Mouse (Mus musculus) MEL (cell line): ENCODE data around the gene Kalrn. TPM values are rescaled to one million over a fixed set of nuclear protein-coding genes. Genes with fewer than 3 reads are reported as not detected.

Source experiments
- DNase-seq: peaks from one replicate; pipeline ENCODE4 v3.0.0; 2011; ENCODE audit warnings: low read depth, low spot score
- H3K27ac ChIP-seq: 2 replicates; pipeline ENCODE4 v1.5.1; 2012; ENCODE audit warnings: low read depth, mild to moderate bottlenecking, control low read depth, low read length, moderate library complexity; ENCODE audit not compliant: control insufficient read depth
- H3K27me3 ChIP-seq, 2 experiments: fragments of 150-350 bp in 1 of 2; sonication (generic) in 1 of 2; 2 replicates each; pipeline ENCODE4 v1.6.1; 2012; ENCODE audit warnings: low read length in 2 of 2, mild to moderate bottlenecking in 2 of 2, improper control_type of control experiment in 1 of 2, moderate library complexity in 1 of 2; ENCODE audit not compliant: insufficient read depth in 2 of 2, control insufficient read depth in 1 of 2
- H3K36me3 ChIP-seq, 2 experiments: 2 replicates each; pipeline ENCODE4 v1.6.1; 2012 to 2014; ENCODE audit warnings: low read length in 2 of 2, improper control_type of control experiment in 1 of 2, inconsistent platforms in 1 of 2, mild to moderate bottlenecking in 1 of 2; ENCODE audit not compliant: insufficient read depth in 2 of 2, control insufficient read depth in 1 of 2
- H3K4me1 ChIP-seq, 2 experiments: fragments of 150-350 bp in 1 of 2; sonication (generic) in 1 of 2; 2 replicates each; pipeline ENCODE4 v1.6.1; 2012; ENCODE audit warnings: low read length in 2 of 2, improper control_type of control experiment in 1 of 2, mild to moderate bottlenecking in 1 of 2; ENCODE audit not compliant: insufficient read depth in 2 of 2, control insufficient read depth in 1 of 2
- H3K4me3 ChIP-seq, 2 experiments: fragments of 150-350 bp in 1 of 2; sonication (generic) in 1 of 2; 2 replicates each; pipeline ENCODE4 v1.5.1; 2012; ENCODE audit warnings: low read depth in 2 of 2, low read length in 2 of 2, mild to moderate bottlenecking in 2 of 2, moderate library complexity in 2 of 2, control low read depth in 1 of 2, improper control_type of control experiment in 1 of 2; ENCODE audit not compliant: control insufficient read depth in 1 of 2, insufficient read depth in 1 of 2
- H3K79me2 ChIP-seq: 2 replicates; pipeline ENCODE4 v1.6.1; 2012; ENCODE audit warnings: mild to moderate bottlenecking, low read length, moderate library complexity; ENCODE audit not compliant: control insufficient read depth, poor library complexity, insufficient read depth
- H3K9ac ChIP-seq: 2 replicates; pipeline ENCODE4 v1.6.1; 2012; ENCODE audit warnings: low read depth, mild to moderate bottlenecking, control low read depth, low read length, moderate library complexity; ENCODE audit not compliant: control insufficient read depth, poor library complexity, severe bottlenecking
- H3K9me3 ChIP-seq: fragments of 150-350 bp; sonication (generic); replicated peaks from 2 replicates; pipeline ENCODE4 v1.6.1; 2012; ENCODE audit warnings: mild to moderate bottlenecking, low read length, improper control_type of control experiment, moderate library complexity; ENCODE audit not compliant: insufficient read depth
- BHLHE40 ChIP-seq: IDR thresholded peaks from 2 replicates; pipeline ENCODE4 v1.6.1; 2012; ENCODE audit warnings: low read depth, mild to moderate bottlenecking, inconsistent platforms, low read length, improper control_type of control experiment, borderline replicate concordance
- CHD1 ChIP-seq: IDR thresholded peaks from 2 replicates; pipeline ENCODE4 v1.6.1; 2012; ENCODE audit warnings: low read depth, mild to moderate bottlenecking, inconsistent platforms, low read length, improper control_type of control experiment
- E2F4 ChIP-seq: IDR thresholded peaks from 2 replicates; pipeline ENCODE4 v1.6.1; 2011; ENCODE audit warnings: low read depth, low read length, improper control_type of control experiment, borderline replicate concordance
- GABPA ChIP-seq: IDR thresholded peaks from 2 replicates; pipeline ENCODE4 v1.6.1; 2012; ENCODE audit warnings: low read depth, mild to moderate bottlenecking, inconsistent platforms, low read length, improper control_type of control experiment, moderate library complexity
- JUND ChIP-seq: IDR thresholded peaks from 2 replicates; pipeline ENCODE4 v1.6.1; 2011; ENCODE audit warnings: low read depth, mild to moderate bottlenecking, improper control_type of control experiment, low read length
- KAT2A ChIP-seq: conservative IDR thresholded peaks from 2 replicates; pipeline ENCODE4 v1.6.1; 2012; ENCODE audit warnings: low read depth, low read length, improper control_type of control experiment, inconsistent platforms
- MAFK ChIP-seq: IDR thresholded peaks from 2 replicates; pipeline ENCODE4 v1.6.1; 2011; ENCODE audit warnings: low read depth, mild to moderate bottlenecking, low read length, improper control_type of control experiment, borderline replicate concordance
- MAZ ChIP-seq: IDR thresholded peaks from 2 replicates; pipeline ENCODE4 v1.6.1; 2012; ENCODE audit warnings: low read depth, mild to moderate bottlenecking, inconsistent platforms, low read length, improper control_type of control experiment
- MEF2A ChIP-seq: IDR thresholded peaks from 2 replicates; pipeline ENCODE4 v1.6.1; 2014; ENCODE audit warnings: low read depth, mild to moderate bottlenecking, inconsistent platforms, low read length, improper control_type of control experiment; ENCODE audit not compliant: poor library complexity, insufficient replicate concordance, severe bottlenecking; ENCODE audit errors: extremely low read depth
- MXI1 ChIP-seq: IDR thresholded peaks from 2 replicates; pipeline ENCODE4 v1.6.1; 2011; ENCODE audit warnings: mild to moderate bottlenecking, low read depth, low read length, improper control_type of control experiment
- NELFE ChIP-seq: IDR thresholded peaks from 2 replicates; pipeline ENCODE4 v1.6.1; 2011; ENCODE audit warnings: low read depth, low read length, improper control_type of control experiment
- POLR2AphosphoS5 ChIP-seq: IDR thresholded peaks from 2 replicates; pipeline ENCODE4 v1.6.1; 2012; ENCODE audit warnings: low read depth, borderline replicate concordance, mild to moderate bottlenecking, inconsistent platforms, low read length, moderate library complexity, mixed read lengths
- RAD21 ChIP-seq: IDR thresholded peaks from 2 replicates; pipeline ENCODE4 v1.6.1; 2011; ENCODE audit warnings: mild to moderate bottlenecking, low read depth, low read length, improper control_type of control experiment
- SIN3A ChIP-seq: IDR thresholded peaks from 2 replicates; pipeline ENCODE4 v1.6.1; 2012; ENCODE audit warnings: low read length, improper control_type of control experiment, inconsistent platforms
- SMC3 ChIP-seq: IDR thresholded peaks from 2 replicates; pipeline ENCODE4 v1.6.1; 2011; ENCODE audit warnings: low read depth, low read length, improper control_type of control experiment
- TAL1 ChIP-seq: IDR thresholded peaks from 2 replicates; pipeline ENCODE4 v1.6.1; 2012; ENCODE audit warnings: mild to moderate bottlenecking, inconsistent platforms, low read length, moderate library complexity, mixed read lengths
- TBP ChIP-seq: IDR thresholded peaks from 2 replicates; pipeline ENCODE4 v1.8.0; 2011; ENCODE audit warnings: low read depth, low read length, improper control_type of control experiment
- UBTF ChIP-seq: IDR thresholded peaks from 2 replicates; pipeline ENCODE4 v1.6.1; 2012; ENCODE audit warnings: low read depth, mild to moderate bottlenecking, inconsistent platforms, low read length, improper control_type of control experiment, moderate library complexity, borderline replicate concordance; ENCODE audit not compliant: insufficient read depth
- USF2 ChIP-seq, 2 experiments: IDR thresholded peaks; 2 replicates each; pipeline ENCODE4 v1.6.1; 2011 to 2012; ENCODE audit warnings: improper control_type of control experiment in 2 of 2, low read length in 2 of 2, borderline replicate concordance in 1 of 2, inconsistent platforms in 1 of 2, low read depth in 1 of 2, mild to moderate bottlenecking in 1 of 2; ENCODE audit not compliant: insufficient read depth in 1 of 2
- ZMIZ1 ChIP-seq: IDR thresholded peaks from 2 replicates; pipeline ENCODE4 v1.6.1; 2012; ENCODE audit warnings: low read depth, mild to moderate bottlenecking, inconsistent platforms, low read length, improper control_type of control experiment, moderate library complexity
- polyA plus RNA-seq, 2 experiments: library from polyadenylated mRNA; stranded (reverse) in 1 of 2; unstranded in 1 of 2; fragments of >175 nt in 1 of 2; fragments of >200 nt in 1 of 2; gene quantifications; 2 replicates each; pipeline versions ENCODE4 v1.2.1 to v1.2.4; 2012; ENCODE audit warnings: low replicate concordance in 2 of 2, low read depth in 1 of 2; ENCODE audit not compliant: insufficient read length in 2 of 2, insufficient read depth in 1 of 2, missing spikeins in 1 of 2
- total RNA-seq: library from RNA; depleted of rRNA; stranded (reverse); fragments of 300-350 nt; gene quantifications from 2 replicates; pipeline ENCODE4 v1.2.3, GENCODE M21; 2012

The Kalrn gene
- total and polyA plus RNA-seq, 3 experiments, result 10.4 to 11.8 TPM; not detected in 1

- H3K36me3 ChIP-seq, result no peaks in the 10 kb centered on the region
Observed at GRCm38 (mm10) chr16:34538679-34539185, 34.6 kb downstream of the Kalrn start.

GRCm38 (mm10) chr16:34536300-34536699 lies 37.0 kb downstream of the Kalrn start:
- Histone ChIP-seq H3K36me3 (no peaks in the 10 kb centered on the region), H3K9ac (no peak overlapping the region), H3K9me3 (no peaks in the 10 kb centered on the region), H3K27me3 (no peaks in the 10 kb centered on the region), H3K4me1 (no peaks in the 10 kb centered on the region), H3K27ac (no peak overlapping the region), H3K4me3 (no peak overlapping the region), H3K79me2 (no peaks in the 10 kb centered on the region)
- DNase-seq, result no peak
- TF ChIP-seq TAL1 (no peak), MXI1 (no peak), JUND (no peak), CHD1 (no peak), SMC3 (no peak), ZMIZ1 (no peak), MAFK (no peak), GABPA (no peak), MEF2A (no peak), KAT2A (no peak)

More at GRCm38 (mm10) chr16:34538679-34539185, 34.6 kb downstream of the Kalrn start:
- Histone ChIP-seq H3K79me2 (no peaks in the 10 kb centered on the region), H3K9me3 (no peaks in the 10 kb centered on the region), H3K9ac (no peak overlapping the region), H3K4me3 (no peak overlapping the region), H3K27me3 (no peaks in the 10 kb centered on the region), H3K4me1 (no peaks in the 10 kb centered on the region), H3K27ac (no peak overlapping the region)
- no peak for DNase-seq
- no peak for TF ChIP-seq BHLHE40
- TF ChIP-seq RAD21, result no peak
- no peak for TF ChIP-seq MXI1
- TF ChIP-seq SMC3, result no peak
- TF ChIP-seq ZMIZ1, result no peak
- TF ChIP-seq JUND, result no peak
- TF ChIP-seq USF2 (IDR thresholded peaks at IDR 0.05; ENCODE audit: borderline replicate concordance in 1 of 2, insufficient read depth in 1 of 2, low read depth in 1 of 2, low read length in 2 of 2), result no peak
- TF ChIP-seq NELFE, result no peak
- no peak for TF ChIP-seq SIN3A
- no peak for TF ChIP-seq MAZ
- TF ChIP-seq TBP, result no peak
- no peak for TF ChIP-seq E2F4
- no peak for TF ChIP-seq UBTF
- TF ChIP-seq POLR2AphosphoS5, result no peak
